ENCODE assay signal across 18 mouse cellular contexts in the genomic region with DNA sequence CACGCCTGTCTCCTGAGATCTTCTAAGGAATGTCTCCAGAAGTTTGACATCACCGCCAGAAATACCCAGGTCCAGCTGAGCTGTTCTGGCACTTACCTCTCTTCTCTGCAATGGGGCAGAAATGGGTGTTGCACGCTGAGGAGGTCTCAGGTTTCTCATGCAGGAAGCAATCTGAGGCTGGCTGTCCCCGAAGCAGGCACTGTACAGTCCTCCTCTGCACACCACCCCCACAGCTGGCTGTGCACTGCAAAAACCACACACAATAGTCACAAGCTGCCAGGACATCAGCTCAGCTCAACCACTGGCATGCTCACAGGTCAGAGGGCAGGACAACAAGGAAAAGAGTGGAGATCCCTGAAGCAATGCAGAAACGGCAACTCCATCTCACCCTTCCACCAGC.
DNase-seq lines count a peak whose midpoint lies in the region; ATAC-seq and TF ChIP-seq lines count a peak whose summit lies in the region.
"Had no signal": no experiment of that assay in that cellular context is flagged by ENCODE, and none has a peak within 500 bp of the region (broad histone marks: within the 10 kb centered on the region; RNA-seq: fewer than 3 reads in every experiment).

No protein-coding gene starts in this region.

- H3K4me3 ChIP-seq in gastrocnemius, adult 2 months: no peak overlapping the region
- H3K4me3 ChIP-seq: heart, embryonic 10.5 days; midbrain, embryonic 12.5 days; neural tube, embryonic 13.5 days had no signal

- DNase-seq in gastrocnemius, adult 2 months: peak; percentile 41
- no peak for DNase-seq in gastrocnemius, postnatal 4 days (ENCODE audit: low spot score in 2 of 2)
- peak; percentile 8 to 25 for DNase-seq in lung, adult 18-20 months
- DNase-seq in lung, postnatal 14 days: no peak
- DNase-seq in adipocyte (ENCODE audit: low spot score): peak; percentile 50
- DNase-seq in adrenal gland, postnatal 4 days (ENCODE audit: low spot score in 2 of 2): no peak
- DNase-seq: adrenal gland, postnatal 14 days; B cell, adult 2 months; cerebellum, adult 11 months; kidney, adult 2 months; lung, adult 2 months; right cerebral cortex, adult 18-20 months; thymus, postnatal 25 days had no signal

- no peak overlapping the region for H3K27ac ChIP-seq in gastrocnemius, adult 2 months
- H3K27ac ChIP-seq: heart, embryonic 10.5 days; macrophage; midbrain, embryonic 12.5 days; neural tube, embryonic 13.5 days had no signal

- intact Hi-C loops in gastrocnemius, adult 2 months (cut with DNase I): no loop called here

- no peak for ATAC-seq in erythroid progenitor cell, adult 5-6 weeks (replicated peaks; ENCODE audit: low FRiP score, poor library complexity, severe bottlenecking)

- no peak for TF ChIP-seq CTCF in gastrocnemius, adult 2 months (IDR thresholded peaks at IDR 0.05)

Comparison
In these comparisons a context has a peak if more than half of its experiments do, and no peak if none do; other contexts are left out.
1. DNase-seq: peak in gastrocnemius, adult 2 months (single experiment), lung, adult 18-20 months (2 of 2) and adipocyte (single experiment); none in gastrocnemius, postnatal 4 days (0 of 2), lung, postnatal 14 days (single experiment) and adrenal gland, postnatal 4 days (0 of 2).